Mouse (Mus musculus) liver, adult 2 months (tissue): ENCODE measurements around the gene Mon2. TPM values are rescaled to one million over a fixed set of nuclear protein-coding genes. Genes with fewer than 3 reads are reported as not detected.

ENCODE experiments used
- DNase-seq: peaks from one replicate; pipeline ENCODE4 v3.0.0-alpha.2; 2011; ENCODE audit warnings: low read depth, low spot score; ENCODE audit errors: extremely low read depth
- H3K27ac ChIP-seq: fragments of 200-500 bp; replicated peaks from 2 replicates; pipeline ENCODE4 v1.5.1; 2012; ENCODE audit warnings: low read depth, mild to moderate bottlenecking, control low read depth, inconsistent platforms, low read length; ENCODE audit not compliant: insufficient read depth
- H3K27me3 ChIP-seq: fragments of 200-500 bp; 2 replicates; pipeline ENCODE4 v1.6.1; 2012; ENCODE audit warnings: mild to moderate bottlenecking, moderate library complexity, low read length, inconsistent platforms; ENCODE audit not compliant: control insufficient read depth, insufficient read depth
- H3K36me3 ChIP-seq: fragments of 200-500 bp; 2 replicates; pipeline ENCODE4 v1.6.1; 2012; ENCODE audit warnings: low read length, inconsistent platforms; ENCODE audit not compliant: control insufficient read depth, insufficient read depth
- H3K4me1 ChIP-seq: fragments of 200-500 bp; 2 replicates; pipeline ENCODE4 v1.6.1; 2011; ENCODE audit warnings: low read length; ENCODE audit not compliant: control insufficient read depth, insufficient read depth
- H3K4me3 ChIP-seq: fragments of 200-500 bp; 2 replicates; pipeline ENCODE4 v1.5.1; 2011; ENCODE audit warnings: low read depth, mild to moderate bottlenecking, control low read depth, low read length, moderate library complexity; ENCODE audit not compliant: insufficient read depth
- H3K79me2 ChIP-seq: fragments of 200-500 bp; 2 replicates; pipeline ENCODE4 v1.6.1; 2012; ENCODE audit warnings: inconsistent platforms, mild to moderate bottlenecking, low read length, moderate library complexity; ENCODE audit not compliant: control insufficient read depth, insufficient read depth
- H3K9ac ChIP-seq: fragments of 200-500 bp; 2 replicates; pipeline ENCODE4 v1.6.1; 2012; ENCODE audit warnings: low read depth, mild to moderate bottlenecking, control low read depth, inconsistent platforms, low read length
- CTCF ChIP-seq: fragments of 200-500 bp; IDR thresholded peaks from 2 replicates; pipeline ENCODE4 v1.5.1; 2011; ENCODE audit warnings: low read depth, low read length, control low read depth
- POLR2A ChIP-seq: fragments of 200-500 bp; IDR thresholded peaks from 2 replicates; pipeline ENCODE4 v1.6.1; 2011; ENCODE audit warnings: low read length, control low read depth; ENCODE audit not compliant: insufficient read depth; ENCODE audit errors: extremely low read depth
- WGBS: fragments of 180-500 bp; shearing (Covaris S2); methylation state at CpG from one replicate; pipeline ENCODE4 v1.1.7; 2018; 5-methylcytosine and 5-hydroxymethylcytosine counted together
- polyA plus RNA-seq: library from polyadenylated mRNA; depleted of rRNA; stranded (reverse); fragments of >200 nt; gene quantifications from 2 replicates; pipeline ENCODE4 v1.2.3, GENCODE M21; 2012
- total RNA-seq: library from RNA; depleted of rRNA; stranded (reverse); fragments of >200 nt; gene quantifications from 2 replicates; pipeline ENCODE4 v1.2.3, GENCODE M21; 2014

Gene Mon2
- total and polyA plus RNA-seq, 2 experiments, result 35.1 to 51.8 TPM

DNA sequence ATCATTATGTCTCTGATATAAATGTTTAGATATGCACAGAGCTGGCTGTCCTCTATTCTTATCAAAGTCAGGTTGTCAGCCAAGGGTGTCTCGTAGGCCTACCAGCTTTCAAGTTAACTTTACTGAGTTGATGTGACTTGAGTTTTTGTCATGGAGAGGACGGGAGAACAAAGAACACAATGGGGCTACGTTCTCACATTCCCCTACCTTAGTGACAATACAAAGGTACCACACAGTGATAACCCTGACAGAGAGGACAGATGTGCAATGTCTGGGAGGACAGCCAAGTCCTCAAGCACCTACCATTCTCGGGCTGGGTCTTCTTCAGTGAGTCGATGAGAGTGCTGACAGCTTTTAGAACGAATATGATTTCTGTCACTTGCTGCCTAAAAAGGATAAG, 76.9 kb downstream of the Mon2 start:
- no peak for TF ChIP-seq POLR2A
- peaks cover 48% of the 10 kb centered on the region for H3K36me3 ChIP-seq

DNA sequence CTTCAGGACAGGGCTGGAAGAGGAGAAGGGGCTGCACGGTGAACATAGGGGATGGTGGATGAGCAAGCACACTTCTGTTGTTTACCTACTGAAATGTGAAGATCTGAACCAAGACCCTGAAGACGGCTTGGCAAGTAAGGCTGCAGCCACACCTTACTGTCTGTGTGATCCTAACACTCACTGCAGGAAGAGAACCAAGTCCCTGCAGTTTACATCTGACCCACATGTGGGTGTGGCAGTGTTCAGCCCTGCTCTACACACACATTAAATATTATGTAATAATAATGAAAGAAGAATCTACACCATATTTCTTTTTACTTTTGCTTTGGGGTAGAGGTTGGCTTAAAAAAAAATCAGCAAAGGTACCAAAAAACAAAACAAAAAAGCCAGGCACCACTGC, 78.5 kb downstream of the Mon2 start:
- H3K36me3 ChIP-seq, result peaks cover 47% of the 10 kb centered on the region
- no peak for TF ChIP-seq CTCF
- no peak for TF ChIP-seq POLR2A
- WGBS, result 95% methylated on average over 2 of the region's 2 CpGs

More for the DNA sequence above, 76.9 kb downstream of the Mon2 start:
- WGBS, result 82% methylated on average over 6 of the region's 6 CpGs
- Histone ChIP-seq H3K4me1 (no peaks in the 10 kb centered on the region), H3K9ac (no peak overlapping the region), H3K27ac (no peak overlapping the region), H3K79me2 (no peaks in the 10 kb centered on the region), H3K27me3 (no peaks in the 10 kb centered on the region), H3K4me3 (no peak overlapping the region)
- DNase-seq, result no peak

DNA sequence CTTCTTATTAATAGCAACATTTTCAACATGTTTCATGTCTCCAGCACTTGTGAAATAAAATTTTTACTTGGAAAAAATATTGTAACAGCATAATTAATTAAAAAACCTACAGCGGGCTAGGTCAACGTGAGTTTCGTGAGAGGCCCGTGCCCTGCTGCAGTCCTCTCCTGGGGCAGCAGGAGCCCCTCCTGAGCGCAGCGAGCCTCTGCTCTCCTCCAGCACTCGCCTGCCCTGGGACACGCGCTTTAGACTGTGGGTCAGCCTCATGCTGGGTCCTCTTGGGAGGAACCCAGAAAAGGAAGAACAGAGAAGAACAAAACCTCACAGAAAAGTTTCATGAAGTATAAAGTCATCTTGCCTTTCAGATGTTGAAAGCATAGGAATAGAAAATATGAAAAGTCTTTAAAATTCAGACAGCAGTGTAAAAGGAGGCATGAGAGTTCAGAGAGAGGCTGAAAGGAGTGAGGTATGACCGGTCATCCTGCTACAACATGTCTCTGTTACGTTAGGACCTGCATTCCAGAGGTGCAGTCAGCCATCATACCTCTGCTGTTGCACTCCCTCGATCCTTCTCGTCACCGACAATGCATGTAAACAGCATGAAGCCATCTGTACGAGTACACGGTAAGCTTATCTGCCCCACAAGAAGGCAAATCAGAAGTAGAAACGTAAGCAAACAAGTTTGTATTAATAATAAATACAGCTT, 81.8 kb downstream of the Mon2 start:
- 96% methylated on average over 17 of the region's 17 CpGs for WGBS
- Histone ChIP-seq H3K79me2 (no peaks in the 10 kb centered on the region), H3K9ac (no peak overlapping the region), H3K4me3 (no peak overlapping the region), H3K27ac (no peak overlapping the region), H3K27me3 (no peaks in the 10 kb centered on the region), H3K4me1 (no peaks in the 10 kb centered on the region), H3K36me3 (peaks cover 41% of the 10 kb centered on the region)
- TF ChIP-seq CTCF (no peak), POLR2A (no peak)
- no peak for DNase-seq

More for the DNA sequence above, 78.5 kb downstream of the Mon2 start:
- DNase-seq, result no peak
- Histone ChIP-seq H3K4me3 (no peak overlapping the region), H3K79me2 (no peaks in the 10 kb centered on the region), H3K4me1 (no peaks in the 10 kb centered on the region), H3K27ac (no peak overlapping the region), H3K9ac (no peak overlapping the region), H3K27me3 (no peaks in the 10 kb centered on the region)

DNA sequence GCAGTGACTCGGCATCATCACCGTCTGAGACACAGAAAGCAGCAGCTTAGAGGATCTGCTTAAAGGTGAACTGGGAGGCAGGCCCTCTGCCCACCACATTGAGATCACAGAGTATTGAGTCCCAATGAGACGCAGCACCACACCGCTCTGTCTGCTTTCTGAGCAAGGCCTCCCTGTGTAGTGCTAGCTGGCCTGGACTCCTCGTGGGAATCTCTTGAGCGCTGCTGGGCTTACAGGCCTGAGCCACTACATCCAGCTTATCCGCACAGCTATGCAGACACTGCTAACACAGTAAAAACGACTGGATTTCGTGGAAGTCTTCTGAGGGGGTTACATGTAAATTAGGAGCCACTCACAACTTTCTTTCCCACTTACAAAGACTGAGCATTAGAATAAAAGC, 84.7 kb downstream of the Mon2 start:
- H3K27me3 ChIP-seq, result no peaks in the 10 kb centered on the region
- DNase-seq, result no peak
- peaks cover 29% of the 10 kb centered on the region for H3K36me3 ChIP-seq
- TF ChIP-seq POLR2A, result no peak
- no peak for TF ChIP-seq CTCF
- H3K27ac ChIP-seq, result no peak overlapping the region
- H3K9ac ChIP-seq, result no peak overlapping the region
- H3K79me2 ChIP-seq, result no peaks in the 10 kb centered on the region
- whole genome bisulfite sequencing, result 89% methylated on average over 9 of the region's 9 CpGs
- H3K4me3 ChIP-seq, result no peak overlapping the region
- H3K4me1 ChIP-seq, result peaks cover 3% of the 10 kb centered on the region; the same call in 1 of the 2 replicates

DNA sequence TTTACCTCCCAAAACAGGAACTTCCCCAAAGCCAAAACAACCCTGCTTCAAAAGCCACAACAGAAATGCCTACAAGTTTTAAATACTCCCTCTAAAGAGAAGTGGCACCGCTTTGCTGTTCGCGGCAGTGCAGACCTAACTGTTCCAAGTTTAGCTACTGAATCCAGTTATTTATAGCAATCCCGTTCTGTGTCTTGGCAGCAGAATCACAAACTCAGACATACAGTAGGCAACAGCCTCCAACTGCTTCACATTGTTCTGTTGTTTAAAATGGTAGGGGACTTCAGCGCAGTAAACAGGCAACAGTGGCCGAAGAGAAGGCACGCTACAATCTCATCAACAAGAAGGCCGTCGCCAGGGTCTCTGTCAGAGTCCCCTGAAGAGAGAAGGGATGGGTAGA, 85.3 kb downstream of the Mon2 start:
- Histone ChIP-seq H3K9ac (no peak overlapping the region), H3K36me3 (peaks cover 25% of the 10 kb centered on the region), H3K27me3 (no peaks in the 10 kb centered on the region), H3K4me3 (no peak overlapping the region), H3K4me1 (peaks cover 4% of the 10 kb centered on the region; the same call in 1 of the 2 replicates), H3K27ac (no peak overlapping the region), H3K79me2 (no peaks in the 10 kb centered on the region)
- WGBS, result 82% methylated on average over 9 of the region's 9 CpGs
- TF ChIP-seq CTCF (no peak), POLR2A (no peak)
- no peak for DNase-seq

DNA sequence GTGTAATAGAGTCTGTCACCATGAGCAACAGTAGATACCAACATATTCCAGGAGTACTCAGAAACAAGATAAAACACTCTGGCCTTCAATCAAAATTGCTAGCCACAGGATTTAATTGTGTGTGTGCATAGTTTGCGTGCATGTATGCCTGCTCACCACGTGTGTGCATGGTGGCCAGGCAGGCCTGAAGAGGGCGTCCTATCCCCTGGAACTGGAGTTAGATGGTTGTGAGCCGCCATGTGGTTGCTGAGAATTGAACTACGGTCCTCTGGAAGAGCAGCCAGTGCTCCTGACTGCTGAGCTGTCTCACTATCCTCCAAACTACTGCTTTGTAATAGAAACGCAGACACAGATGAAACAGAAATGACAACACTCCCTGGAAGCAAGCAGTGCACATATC, 85.7 kb downstream of the Mon2 start:
- H3K36me3 ChIP-seq, result peaks cover 22% of the 10 kb centered on the region
- peaks cover 4% of the 10 kb centered on the region; the same call in 1 of the 2 replicates for H3K4me1 ChIP-seq
- H3K9ac ChIP-seq, result no peak overlapping the region
- no peak for TF ChIP-seq CTCF
- no peak for TF ChIP-seq POLR2A
- H3K79me2 ChIP-seq, result no peaks in the 10 kb centered on the region
- no peak overlapping the region for H3K27ac ChIP-seq
- no peak for DNase-seq
- no peak overlapping the region for H3K4me3 ChIP-seq
- no peaks in the 10 kb centered on the region for H3K27me3 ChIP-seq
- WGBS, result 92% methylated on average over 6 of the region's 6 CpGs
